Mouse (Mus musculus) adrenal gland, adult 8-10 months (tissue): ENCODE results near the gene Clic1. TPM values are rescaled to one million over a fixed set of nuclear protein-coding genes. Genes with fewer than 3 reads are reported as not detected.

ENCODE experiments used
- DNase-seq: peaks from one replicate; pipeline ENCODE4 v3.0.0; 2022
- total RNA-seq, 4 experiments: library from RNA; stranded (reverse); gene quantifications; 2 replicates each; pipeline ENCODE4 v1.2.4; 2022

Clic1 gene
- total RNA-seq, 4 experiments from 2014 or later, result 83.2 to 134 (median 113) TPM

- DNase-seq, result no peak
Measured at GRCm38 (mm10) chr17:35064951-35065947, 15.5 kb downstream of the Clic1 start, which contains the start of gene Ly6g6c. Gene Ly6g6c, plus strand, starts transcription at chr17:35065388.

GRCm38 (mm10) chr17:35066084-35066483, 16.3 kb downstream of the Clic1 start, which contains the start of gene Mpig6b:
Gene Mpig6b, minus strand, starts transcription at chr17:35066184.
- DNase-seq, result no peak

- no peak for DNase-seq
Measured at GRCm38 (mm10) chr17:35068213-35068914, 18.6 kb downstream of the Clic1 start.

- DNase-seq, result no peak
Measured at GRCm38 (mm10) chr17:35070556-35071229, 20.9 kb downstream of the Clic1 start.

- no peak for DNase-seq
Measured at GRCm38 (mm10) chr17:35071454-35071853, 21.7 kb downstream of the Clic1 start.

- DNase-seq, result no peak
Measured at GRCm38 (mm10) chr17:35074097-35074496, 24.3 kb downstream of the Clic1 start.

- no peak for DNase-seq
Measured at GRCm38 (mm10) chr17:35076507-35077176, 26.9 kb downstream of the Clic1 start, which contains the start of gene Ly6g6e. Gene Ly6g6e, plus strand, starts transcription at chr17:35076902.

GRCm38 (mm10) chr17:35077285-35077684, 27.5 kb downstream of the Clic1 start:
- no peak for DNase-seq

GRCm38 (mm10) chr17:35077786-35078233, 28.0 kb downstream of the Clic1 start, which contains the start of gene Ly6g6d:
Gene Ly6g6d, minus strand, starts transcription at chr17:35078065.
- DNase-seq, result no peak

GRCm38 (mm10) chr17:35079778-35080177, 30.0 kb downstream of the Clic1 start:
- DNase-seq, result no peak

- no peak for DNase-seq
Measured at GRCm38 (mm10) chr17:35080248-35080647, 30.5 kb downstream of the Clic1 start.

GRCm38 (mm10) chr17:35080710-35081109, 30.9 kb downstream of the Clic1 start:
- DNase-seq, result no peak

- DNase-seq, result no peak
Measured at GRCm38 (mm10) chr17:35082841-35083576, 33.2 kb downstream of the Clic1 start.

GRCm38 (mm10) chr17:35083929-35084497, 34.2 kb downstream of the Clic1 start:
- DNase-seq, result no peak

GRCm38 (mm10) chr17:35085208-35085865, 35.6 kb downstream of the Clic1 start, which contains the start of gene Ly6g6f:
Gene Ly6g6f, minus strand, starts transcription at chr17:35085610.
- DNase-seq, result no peak

- no peak for DNase-seq
Measured at GRCm38 (mm10) chr17:35088151-35088550, 38.4 kb downstream of the Clic1 start.

GRCm38 (mm10) chr17:35088825-35089644, 39.3 kb downstream of the Clic1 start, which contains the start of gene Abhd16a:
Gene Abhd16a, plus strand, starts transcription at chr17:35089263.
- peak; percentile 90 for DNase-seq

- DNase-seq, result peak; percentile 33
Measured at GRCm38 (mm10) chr17:35090166-35090932, 40.6 kb downstream of the Clic1 start.
